Mouse (Mus musculus): ENCODE data around the gene Ablim1. TPM values are rescaled to one million over a fixed set of nuclear protein-coding genes. Genes with fewer than 3 reads are reported as not detected.

Gene Ablim1
- polyA plus RNA-seq, 1 experiment from 2014 or later, result 11.6 TPM

DNA sequence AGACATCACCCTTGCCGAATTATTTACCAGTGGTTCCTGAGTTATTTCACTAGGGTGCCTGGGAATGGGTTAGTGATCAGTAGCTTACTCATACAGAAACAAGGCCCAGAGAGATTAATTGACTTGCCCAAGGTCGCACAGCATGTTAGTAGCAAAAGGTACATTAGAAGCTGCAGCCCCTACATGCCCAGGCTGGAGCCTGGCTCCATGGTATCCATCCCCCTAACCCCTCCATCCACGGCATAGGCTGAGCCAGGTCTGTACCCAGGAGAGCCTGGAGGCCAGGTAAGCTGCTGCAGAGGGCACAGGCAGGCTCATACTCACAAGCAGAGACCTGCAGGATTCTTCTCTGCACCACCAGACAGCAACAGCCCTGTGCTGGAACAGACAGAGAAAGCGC, 312.8 kb downstream of the Ablim1 start:
- ATAC-seq (replicated peaks; ENCODE audit: low FRiP score), result no peak
- 79% methylated on average over 4 of the region's 4 CpGs for WGBS
- Histone ChIP-seq H3K27me3 (replicated peaks; ENCODE audit: control insufficient read depth, insufficient read depth, low read length) (peaks cover 6% of the 10 kb centered on the region), H3K27ac (ENCODE audit: low read depth, low read length) (no peak overlapping the region), H3K9me3 (ENCODE audit: control insufficient read depth, low read length) (no peaks in the 10 kb centered on the region), H3K4me3 (ENCODE audit: low read depth, low read length) (no peak overlapping the region), H3K4me2 (no peak overlapping the region), H3K9ac (ENCODE audit: low read depth, low read length) (no peak overlapping the region), H3K36me3 (ENCODE audit: control insufficient read depth, insufficient read depth, low read length) (no peaks in the 10 kb centered on the region), H3K4me1 (replicated peaks; ENCODE audit: control insufficient read depth, insufficient read depth, low read length) (peaks cover 5% of the 10 kb centered on the region; the same call in 1 of the 2 replicates)
- no peak for DNase-seq (ENCODE audit: low spot score)

DNA sequence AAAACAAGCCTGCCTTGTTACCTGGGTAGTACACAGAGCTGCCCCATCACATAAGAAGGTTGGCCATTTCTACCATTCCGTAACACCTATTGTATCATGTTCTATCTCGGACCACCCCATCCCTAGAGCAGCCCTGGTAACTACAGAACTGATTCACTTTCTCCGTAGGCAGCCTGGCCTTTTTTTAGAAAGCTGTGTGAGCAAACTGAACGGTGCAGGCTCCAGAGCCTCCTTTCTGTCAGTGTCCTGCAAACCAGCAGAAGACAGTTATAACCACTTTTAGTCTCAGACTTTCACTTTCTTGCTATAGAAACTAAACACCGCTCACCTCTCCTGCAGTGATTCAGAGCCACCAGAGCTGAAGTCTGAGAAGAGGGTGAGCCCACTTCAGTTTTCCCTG, 314.1 kb downstream of the Ablim1 start:
- H3K4me2 ChIP-seq, result no peak overlapping the region
- no peak overlapping the region for H3K4me3 ChIP-seq (ENCODE audit: low read depth, low read length)
- DNase-seq (ENCODE audit: low spot score) (no peak), ATAC-seq (replicated peaks; ENCODE audit: low FRiP score) (no peak)
- no peaks in the 10 kb centered on the region for H3K9me3 ChIP-seq (ENCODE audit: control insufficient read depth, low read length)
- WGBS, result 86% methylated on average over 5 of the region's 5 CpGs
- H3K9ac ChIP-seq (ENCODE audit: low read depth, low read length), result no peak overlapping the region
- peaks cover 5% of the 10 kb centered on the region; the same call in 1 of the 2 replicates for H3K4me1 ChIP-seq (replicated peaks; ENCODE audit: control insufficient read depth, insufficient read depth, low read length)
- H3K27me3 ChIP-seq (replicated peaks; ENCODE audit: control insufficient read depth, insufficient read depth, low read length), result no peaks in the 10 kb centered on the region
- no peaks in the 10 kb centered on the region for H3K36me3 ChIP-seq (ENCODE audit: control insufficient read depth, insufficient read depth, low read length)
- H3K27ac ChIP-seq (ENCODE audit: low read depth, low read length), result no peak overlapping the region

DNA sequence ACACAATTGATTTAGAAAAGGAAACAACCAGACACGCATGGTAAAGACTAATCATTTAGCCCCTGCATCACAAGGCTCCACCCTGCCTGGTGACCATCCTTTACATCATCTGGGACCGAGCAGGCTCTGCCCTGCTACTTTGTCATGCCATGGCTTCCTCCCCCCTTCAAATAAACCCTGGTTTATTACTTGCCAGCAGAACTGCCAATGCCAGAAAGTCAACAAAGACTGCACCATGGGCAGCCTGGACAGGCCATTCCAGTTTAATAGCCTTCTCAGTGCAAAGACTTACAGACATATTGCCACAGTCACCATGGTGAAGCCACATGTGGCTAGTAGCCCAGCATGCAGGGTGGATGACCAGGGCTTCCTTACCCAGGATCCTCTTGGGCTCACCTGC, 314.9 kb downstream of the Ablim1 start:
- 82% methylated on average over 2 of the region's 2 CpGs for WGBS
- Histone ChIP-seq H3K27ac (ENCODE audit: low read depth, low read length) (no peak overlapping the region), H3K4me1 (replicated peaks; ENCODE audit: control insufficient read depth, insufficient read depth, low read length) (peaks cover 5% of the 10 kb centered on the region; the same call in 1 of the 2 replicates), H3K9ac (ENCODE audit: low read depth, low read length) (no peak overlapping the region), H3K9me3 (ENCODE audit: control insufficient read depth, low read length) (no peaks in the 10 kb centered on the region), H3K4me3 (ENCODE audit: low read depth, low read length) (no peak overlapping the region), H3K36me3 (ENCODE audit: control insufficient read depth, insufficient read depth, low read length) (no peaks in the 10 kb centered on the region), H3K27me3 (replicated peaks; ENCODE audit: control insufficient read depth, insufficient read depth, low read length) (no peaks in the 10 kb centered on the region), H3K4me2 (no peak overlapping the region)
- ATAC-seq (replicated peaks; ENCODE audit: low FRiP score), result no peak
- no peak for DNase-seq (ENCODE audit: low spot score)

DNA sequence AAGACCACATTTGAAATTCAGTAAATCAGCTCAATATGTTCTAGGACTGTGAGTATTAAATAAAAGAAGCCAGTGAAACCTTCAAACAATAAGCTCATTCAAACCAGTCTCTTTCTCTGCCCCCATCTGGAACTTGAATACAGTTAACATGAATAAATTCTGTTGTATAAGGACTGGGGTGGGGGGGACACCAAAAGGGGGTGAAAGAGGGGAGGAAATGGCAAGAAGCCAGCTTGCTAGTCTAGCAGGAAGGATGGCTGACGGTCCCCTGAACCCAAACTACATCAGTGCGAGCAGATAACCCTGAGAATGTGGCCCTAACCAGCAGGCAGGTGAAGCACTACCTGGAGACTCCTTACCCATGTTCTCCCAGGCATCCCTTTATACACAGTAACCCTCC, 315.8 kb downstream of the Ablim1 start:
- no peaks in the 10 kb centered on the region for H3K27me3 ChIP-seq (replicated peaks; ENCODE audit: control insufficient read depth, insufficient read depth, low read length)
- no peak overlapping the region for H3K4me3 ChIP-seq (ENCODE audit: low read depth, low read length)
- H3K27ac ChIP-seq (ENCODE audit: low read depth, low read length), result no peak overlapping the region
- no peak for DNase-seq (ENCODE audit: low spot score)
- H3K9ac ChIP-seq (ENCODE audit: low read depth, low read length), result no peak overlapping the region
- no peak overlapping the region for H3K4me2 ChIP-seq
- peaks cover 5% of the 10 kb centered on the region; the same call in 1 of the 2 replicates for H3K4me1 ChIP-seq (replicated peaks; ENCODE audit: control insufficient read depth, insufficient read depth, low read length)
- no peak for ATAC-seq (replicated peaks; ENCODE audit: low FRiP score)
- no peaks in the 10 kb centered on the region for H3K9me3 ChIP-seq (ENCODE audit: control insufficient read depth, low read length)
- H3K36me3 ChIP-seq (ENCODE audit: control insufficient read depth, insufficient read depth, low read length), result no peaks in the 10 kb centered on the region
- 74% methylated on average over 2 of the region's 2 CpGs for WGBS

DNA sequence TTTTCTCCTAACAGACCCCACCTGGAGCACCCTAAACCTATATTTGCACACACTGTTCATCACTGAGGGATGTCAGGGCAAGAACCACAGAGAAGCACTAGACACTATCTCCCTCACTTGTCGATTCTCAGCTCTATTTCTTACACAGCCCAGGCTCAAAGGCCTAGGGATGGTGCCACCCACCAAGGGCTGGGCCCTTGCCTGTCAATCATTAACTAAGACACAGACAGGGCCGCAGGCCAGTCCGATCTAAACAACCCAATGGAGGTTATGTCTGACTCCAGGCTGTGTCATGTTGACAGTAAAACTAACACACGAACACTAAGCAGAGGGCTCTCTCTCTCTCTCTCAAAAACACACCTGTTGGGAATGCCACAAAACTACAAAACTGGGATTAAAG, 316.4 kb downstream of the Ablim1 start:
- ATAC-seq (replicated peaks; ENCODE audit: low FRiP score) (no peak), DNase-seq (ENCODE audit: low spot score) (no peak)
- no peak overlapping the region for H3K27ac ChIP-seq (ENCODE audit: low read depth, low read length)
- 66% methylated on average over 4 of the region's 4 CpGs for WGBS
- no peaks in the 10 kb centered on the region for H3K27me3 ChIP-seq (replicated peaks; ENCODE audit: control insufficient read depth, insufficient read depth, low read length)
- no peaks in the 10 kb centered on the region for H3K9me3 ChIP-seq (ENCODE audit: control insufficient read depth, low read length)
- H3K4me3 ChIP-seq (ENCODE audit: low read depth, low read length), result no peak overlapping the region
- H3K4me2 ChIP-seq, result no peak overlapping the region
- no peak overlapping the region for H3K9ac ChIP-seq (ENCODE audit: low read depth, low read length)
- H3K4me1 ChIP-seq (replicated peaks; ENCODE audit: control insufficient read depth, insufficient read depth, low read length), result peaks cover 5% of the 10 kb centered on the region; the same call in 1 of the 2 replicates
- H3K36me3 ChIP-seq (ENCODE audit: control insufficient read depth, insufficient read depth, low read length), result no peaks in the 10 kb centered on the region

DNA sequence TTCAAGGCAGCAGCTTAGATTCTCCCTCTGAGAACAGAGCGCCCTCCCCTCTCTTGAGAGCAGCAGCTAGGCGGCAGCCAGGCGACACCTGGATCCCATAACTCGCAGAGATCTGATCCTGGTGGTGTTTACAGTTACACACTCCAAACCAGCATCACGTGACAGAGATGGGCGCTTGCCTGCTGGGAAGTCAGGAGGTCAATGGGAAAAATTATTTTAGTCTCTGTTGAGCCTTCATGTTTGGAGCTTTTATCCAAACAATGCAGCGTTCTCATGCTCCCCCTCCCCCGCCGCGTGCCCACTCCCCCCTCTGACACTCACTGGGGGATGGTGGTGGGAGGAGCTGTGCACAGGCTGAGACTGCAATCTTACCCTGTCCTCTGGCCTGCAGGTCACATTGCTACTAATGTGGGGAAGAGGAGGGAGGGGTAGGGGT, 317.5 kb downstream of the Ablim1 start:
- no peak; the same call in 1 of the 2 replicates for ATAC-seq (replicated peaks; ENCODE audit: low FRiP score)
- Histone ChIP-seq H3K9ac (ENCODE audit: low read depth, low read length) (no peak overlapping the region), H3K27me3 (replicated peaks; ENCODE audit: control insufficient read depth, insufficient read depth, low read length) (no peaks in the 10 kb centered on the region), H3K4me3 (ENCODE audit: low read depth, low read length) (no peak overlapping the region), H3K27ac (ENCODE audit: low read depth, low read length) (no peak overlapping the region), H3K9me3 (ENCODE audit: control insufficient read depth, low read length) (no peaks in the 10 kb centered on the region), H3K4me1 (replicated peaks; ENCODE audit: control insufficient read depth, insufficient read depth, low read length) (peaks cover 5% of the 10 kb centered on the region; the same call in 1 of the 2 replicates), H3K36me3 (ENCODE audit: control insufficient read depth, insufficient read depth, low read length) (no peaks in the 10 kb centered on the region), H3K4me2 (peak overlapping the region; percentile 8)
- WGBS, result 9% methylated on average over 10 of the region's 10 CpGs
- DNase-seq (ENCODE audit: low spot score), result peak; percentile 55

DNA sequence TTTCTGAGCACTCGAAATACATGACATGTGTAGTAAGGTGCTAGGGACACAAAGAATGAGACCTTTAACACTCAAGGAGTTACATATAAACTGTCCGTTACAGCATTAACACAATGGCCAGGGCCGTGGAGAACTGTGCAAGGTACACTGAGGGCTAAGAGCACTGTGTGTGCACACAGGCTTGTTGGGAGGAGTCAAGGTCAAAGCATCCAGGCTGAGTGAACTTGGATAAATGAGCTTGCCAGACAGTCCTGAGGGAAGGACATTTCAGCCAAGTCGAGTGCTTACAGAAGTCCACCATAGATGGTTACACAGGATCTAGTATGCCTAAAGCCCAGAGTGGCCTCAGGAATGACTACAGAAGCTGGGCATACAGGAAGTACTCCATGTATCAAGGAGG, 319.3 kb downstream of the Ablim1 start:
- Histone ChIP-seq H3K27ac (ENCODE audit: low read depth, low read length) (no peak overlapping the region), H3K9me3 (ENCODE audit: control insufficient read depth, low read length) (no peaks in the 10 kb centered on the region), H3K4me3 (ENCODE audit: low read depth, low read length) (no peak overlapping the region), H3K36me3 (ENCODE audit: control insufficient read depth, insufficient read depth, low read length) (no peaks in the 10 kb centered on the region), H3K9ac (ENCODE audit: low read depth, low read length) (no peak overlapping the region), H3K27me3 (replicated peaks; ENCODE audit: control insufficient read depth, insufficient read depth, low read length) (no peaks in the 10 kb centered on the region), H3K4me1 (replicated peaks; ENCODE audit: control insufficient read depth, insufficient read depth, low read length) (peaks cover 5% of the 10 kb centered on the region), H3K4me2 (no peak overlapping the region)
- ATAC-seq (replicated peaks; ENCODE audit: low FRiP score) (no peak), DNase-seq (ENCODE audit: low spot score) (no peak)
- 64% methylated on average over 4 of the region's 4 CpGs for WGBS

DNA sequence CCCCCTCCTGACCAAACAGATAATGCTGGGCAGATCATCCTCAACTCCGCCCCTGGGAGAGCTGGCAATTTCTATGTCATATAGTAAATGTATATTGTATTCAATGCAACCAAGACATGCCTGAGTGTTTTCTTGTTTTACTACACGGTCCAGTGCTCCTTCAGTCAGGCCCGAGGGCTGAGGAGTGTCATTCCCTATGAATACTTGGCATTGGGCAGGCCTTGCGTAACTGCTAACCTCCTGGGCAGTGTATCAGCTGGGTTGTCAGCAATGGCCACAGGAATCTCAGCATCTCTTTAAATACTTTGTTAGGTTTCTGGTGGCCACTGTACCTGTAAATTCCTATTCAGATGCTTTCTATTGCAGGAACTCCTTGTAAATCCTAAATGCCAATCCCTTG, 320.1 kb downstream of the Ablim1 start:
- 75% methylated on average over 4 of the region's 4 CpGs for WGBS
- no peak for DNase-seq (ENCODE audit: low spot score)
- Histone ChIP-seq H3K4me2 (no peak overlapping the region), H3K4me3 (ENCODE audit: low read depth, low read length) (no peak overlapping the region), H3K27me3 (replicated peaks; ENCODE audit: control insufficient read depth, insufficient read depth, low read length) (no peaks in the 10 kb centered on the region), H3K9me3 (ENCODE audit: control insufficient read depth, low read length) (no peaks in the 10 kb centered on the region), H3K9ac (ENCODE audit: low read depth, low read length) (no peak overlapping the region), H3K4me1 (replicated peaks; ENCODE audit: control insufficient read depth, insufficient read depth, low read length) (peaks cover 5% of the 10 kb centered on the region), H3K36me3 (ENCODE audit: control insufficient read depth, insufficient read depth, low read length) (no peaks in the 10 kb centered on the region), H3K27ac (ENCODE audit: low read depth, low read length) (no peak overlapping the region)
- ATAC-seq (replicated peaks; ENCODE audit: low FRiP score), result no peak

DNA sequence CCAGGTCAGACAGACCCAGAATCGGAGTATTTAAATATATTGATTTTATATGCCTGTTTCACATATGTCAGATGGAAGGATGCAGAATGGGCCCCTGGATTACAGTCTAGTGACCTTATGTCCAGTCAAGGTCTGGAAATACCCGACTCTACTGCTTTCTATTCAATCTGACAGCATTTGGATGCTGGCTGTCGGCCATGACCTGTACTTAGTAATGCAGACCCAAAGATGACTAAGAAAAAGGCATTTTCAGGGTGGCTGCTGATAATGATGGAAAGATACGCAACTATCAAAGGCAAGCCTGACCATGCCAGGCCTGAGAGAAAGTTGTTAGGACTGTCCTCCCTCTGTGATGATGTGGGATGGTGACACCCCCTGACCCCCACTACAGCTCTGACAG, 321.0 kb downstream of the Ablim1 start:
- no peak overlapping the region for H3K9ac ChIP-seq (ENCODE audit: low read depth, low read length)
- ATAC-seq (replicated peaks; ENCODE audit: low FRiP score) (no peak), DNase-seq (ENCODE audit: low spot score) (no peak)
- no peaks in the 10 kb centered on the region for H3K36me3 ChIP-seq (ENCODE audit: control insufficient read depth, insufficient read depth, low read length)
- 67% methylated on average over 4 of the region's 4 CpGs for WGBS
- H3K27ac ChIP-seq (ENCODE audit: low read depth, low read length), result no peak overlapping the region
- no peaks in the 10 kb centered on the region for H3K27me3 ChIP-seq (replicated peaks; ENCODE audit: control insufficient read depth, insufficient read depth, low read length)
- H3K4me1 ChIP-seq (replicated peaks; ENCODE audit: control insufficient read depth, insufficient read depth, low read length), result peaks cover 5% of the 10 kb centered on the region
- no peaks in the 10 kb centered on the region for H3K9me3 ChIP-seq (ENCODE audit: control insufficient read depth, low read length)
- no peak overlapping the region for H3K4me2 ChIP-seq
- no peak overlapping the region for H3K4me3 ChIP-seq (ENCODE audit: low read depth, low read length)
